Mouse (Mus musculus): ENCODE data around the gene Rhov.
A peak's percentile ranks its signal among the peaks of the same experiment; 100 is the strongest.

DNA sequence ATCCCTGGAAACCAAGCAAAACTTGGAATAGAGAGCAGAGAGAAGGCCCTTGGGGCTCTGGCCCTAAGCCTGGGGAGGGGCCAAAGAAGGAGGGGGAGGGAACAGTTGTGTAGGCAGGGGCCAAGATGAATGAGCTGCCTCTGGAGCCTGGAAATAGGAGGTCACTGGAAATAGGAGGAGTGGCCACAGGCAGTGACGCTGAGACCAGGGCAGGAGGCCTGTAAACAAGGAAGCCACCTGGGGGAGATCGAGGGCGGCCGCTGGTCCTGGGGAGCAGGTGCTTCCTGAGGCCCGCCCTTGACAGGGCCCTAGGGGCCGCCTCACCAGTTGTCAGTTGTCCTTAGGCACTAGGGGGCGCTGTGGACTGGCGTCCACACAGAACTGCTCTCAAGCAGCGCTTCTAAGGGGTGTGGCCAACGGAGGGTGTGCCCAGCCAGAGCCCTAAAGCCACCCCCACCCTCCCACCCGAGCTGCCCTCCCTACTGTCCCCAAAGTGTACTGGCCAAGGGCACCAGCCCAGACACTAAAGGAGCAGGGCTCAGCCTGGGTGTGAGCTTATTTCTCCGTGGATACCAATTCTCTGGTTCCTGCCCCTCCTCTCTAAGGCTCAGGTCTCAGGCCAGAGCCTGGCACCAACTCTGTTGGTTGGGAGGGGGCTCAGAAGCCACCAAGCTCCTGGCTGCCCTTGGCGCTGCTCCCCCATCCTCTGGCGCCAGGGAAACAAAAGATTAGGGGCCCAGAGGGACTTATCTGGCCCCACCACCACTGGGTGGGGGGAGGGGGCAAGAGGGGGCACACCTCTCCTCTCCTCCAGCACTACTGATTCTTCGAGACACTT lies 29.1 kb upstream of the Rhov start:
- peak; percentile 66 for TF ChIP-seq CTCF (IDR thresholded peaks at IDR 0.05; ENCODE audit: insufficient read depth, low read depth, low read length)
- no peak for TF ChIP-seq POLR2A (IDR thresholded peaks at IDR 0.05; ENCODE audit: insufficient read depth, low read depth, low read length)

Measured in olfactory bulb, adult 2 months (tissue).